9 mouse cellular contexts compared by ENCODE assay signal in genomic region chr2:32404663-32405062, GRCm38 (mm10). TPM values are rescaled to one million over a fixed set of nuclear protein-coding genes. Genes with fewer than 3 reads are reported as not detected.
A peak's percentile ranks its signal among the peaks of the same experiment; 100 is the strongest.
DNase-seq lines count a peak whose midpoint lies in the region; ATAC-seq and TF ChIP-seq lines count a peak whose summit lies in the region.
"Had no signal": no experiment of that assay in that cellular context is flagged by ENCODE, and none has a peak within 500 bp of the region (broad histone marks: within the 10 kb centered on the region; RNA-seq: fewer than 3 reads in every experiment).

No protein-coding gene starts in this region.

- no peak for ATAC-seq in neural tube, embryonic 11.5 days (ENCODE audit: insufficient read depth, low FRiP score, low TSS enrichment)
- ATAC-seq in stomach, postnatal 0 days (ENCODE audit: low FRiP score, low TSS enrichment) = no peak; the same call in 1 of the 2 replicates

- H3K9me3 ChIP-seq in neural tube, embryonic 11.5 days (ENCODE audit: control insufficient read depth, low read length) = no peaks in the 10 kb centered on the region
- H3K9me3 ChIP-seq in stomach, postnatal 0 days (ENCODE audit: control insufficient read depth, low read length) = no peaks in the 10 kb centered on the region

- no peak overlapping the region for H3K4me3 ChIP-seq in liver, adult 2 months (ENCODE audit: insufficient read depth, low read depth, low read length)
- H3K4me3 ChIP-seq in neural tube, embryonic 11.5 days (ENCODE audit: low read depth, low read length) = no peak overlapping the region
- H3K4me3 ChIP-seq in stomach, postnatal 0 days (ENCODE audit: low read depth, low read length) = no peak overlapping the region
- H3K4me3 ChIP-seq: erythroblast, embryonic 14.5 days had no signal

- H3K27ac ChIP-seq in liver, adult 2 months (replicated peaks; ENCODE audit: insufficient read depth, low read depth, low read length) = no peak overlapping the region
- no peak overlapping the region for H3K27ac ChIP-seq in neural tube, embryonic 11.5 days (ENCODE audit: low read depth, low read length)
- H3K27ac ChIP-seq in stomach, postnatal 0 days (replicated peaks) = no peak overlapping the region

- intact Hi-C loops in gastrocnemius, postnatal 36 days (cut with DNase I) = loop anchor here (1.0 to 5.0 kb wide), 3 partner anchors 47 to 160 kb away; no protein-coding TSS in a partner anchor

- TF ChIP-seq POLR2A in liver, adult 2 months (IDR thresholded peaks at IDR 0.05; ENCODE audit: extremely low read depth, insufficient read depth, low read length) = no peak

- H3K4me2 ChIP-seq in neural tube, embryonic 11.5 days (ENCODE audit: low read depth) = no peak overlapping the region
- no peak overlapping the region for H3K4me2 ChIP-seq in stomach, postnatal 0 days (replicated peaks; ENCODE audit: low read depth)

- peak; percentile 97 for DNase-seq in B cell, adult 2 months
- DNase-seq in adrenal gland, postnatal 10 days = peak; percentile 97
- DNase-seq in embryo, embryonic 11.5 days (ENCODE audit: low read depth, low spot score) = peak; percentile 96
- DNase-seq in gastrocnemius, postnatal 36 days = peak; percentile 89 to 93
- peak; percentile 98 for DNase-seq in kidney, adult 9 months
- peak; percentile 89 for DNase-seq in liver, adult 2 months (ENCODE audit: extremely low read depth, low read depth, low spot score)
- DNase-seq in neural tube, embryonic 11.5 days (ENCODE audit: low spot score) = peak; percentile 95
- peak; percentile 94 for DNase-seq in stomach, postnatal 0 days (ENCODE audit: low spot score)

- WGBS in liver, adult 2 months = 19% methylated on average over 2 of the region's 2 CpGs
- 37% methylated on average over 2 of the region's 2 CpGs for WGBS in neural tube, embryonic 11.5 days
- WGBS in stomach, postnatal 0 days = 21% methylated on average over 2 of the region's 2 CpGs

- peak; percentile 92 for TF ChIP-seq CTCF in liver, adult 2 months (IDR thresholded peaks at IDR 0.05; ENCODE audit: low read depth, low read length)
- TF ChIP-seq CTCF in stomach, postnatal 0 days (IDR thresholded peaks at IDR 0.05; ENCODE audit: low read depth) = peak; percentile 100

- H3K79me2 ChIP-seq in liver, adult 2 months (ENCODE audit: control insufficient read depth, insufficient read depth, low read length) = no peaks in the 10 kb centered on the region

- H3K9ac ChIP-seq in liver, adult 2 months (ENCODE audit: low read depth, low read length) = no peak overlapping the region
- no peak overlapping the region for H3K9ac ChIP-seq in neural tube, embryonic 11.5 days (ENCODE audit: low read length)
- no peak overlapping the region for H3K9ac ChIP-seq in stomach, postnatal 0 days (ENCODE audit: low read length)

- no peak for TF ChIP-seq EP300 in stomach, postnatal 0 days (optimal IDR thresholded peaks at IDR 0.05)

- peaks cover 15% of the 10 kb centered on the region for H3K4me1 ChIP-seq in liver, adult 2 months (ENCODE audit: control insufficient read depth, insufficient read depth, low read length)
- H3K4me1 ChIP-seq in neural tube, embryonic 11.5 days (ENCODE audit: control insufficient read depth, insufficient read depth, low read length) = no peaks in the 10 kb centered on the region
- no peaks in the 10 kb centered on the region for H3K4me1 ChIP-seq in stomach, postnatal 0 days (replicated peaks; ENCODE audit: control insufficient read depth, insufficient read depth)

- no peaks in the 10 kb centered on the region for H3K27me3 ChIP-seq in liver, adult 2 months (ENCODE audit: control insufficient read depth, insufficient read depth, low read length)
- no peaks in the 10 kb centered on the region for H3K27me3 ChIP-seq in neural tube, embryonic 11.5 days (ENCODE audit: control insufficient read depth, insufficient read depth, low read length)
- H3K27me3 ChIP-seq in stomach, postnatal 0 days (ENCODE audit: control insufficient read depth, insufficient read depth, low read length) = no peaks in the 10 kb centered on the region

- no peaks in the 10 kb centered on the region for H3K36me3 ChIP-seq in liver, adult 2 months (ENCODE audit: control insufficient read depth, insufficient read depth, low read length)
- H3K36me3 ChIP-seq in neural tube, embryonic 11.5 days (ENCODE audit: control insufficient read depth, insufficient read depth, low read length) = peaks cover 6% of the 10 kb centered on the region
- peaks cover 7% of the 10 kb centered on the region; the same call in 1 of the 2 replicates for H3K36me3 ChIP-seq in stomach, postnatal 0 days (ENCODE audit: control insufficient read depth, insufficient read depth, low read length)

RNA-seq across cellular contexts. Expression of gene Ptges2, which starts 9.0 kb away (rescaled TPM):
- total RNA-seq in adrenal gland, postnatal 10 days (2021) = 10 to 100 TPM; 91.7 to 98.5 TPM
- total RNA-seq in gastrocnemius, postnatal 36 days (2021) = 10 to 100 TPM; 41.3 to 45.0 TPM
- total RNA-seq in liver, adult 2 months (2014; rRNA removed) = 22.6 and 30.7 TPM in 2 replicates
- polyA plus RNA-seq in liver, adult 2 months (2012; rRNA removed) = 24.4 and 25.5 TPM in 2 replicates
- polyA plus RNA-seq in neural tube, embryonic 11.5 days (2014; fragmentation: Nextera tagmentation; extraction: Ambion mirVana) = 25.6 and 33.6 TPM in 2 replicates
- 31.6 and 33.0 TPM in 2 replicates for polyA plus RNA-seq in stomach, postnatal 0 days (2015; fragmentation: Nextera tagmentation; extraction: Ambion mirVana)

RNA-seq across cellular contexts. Expression of gene Lcn2, which starts 16.6 kb away (rescaled TPM):
- 10 to 100 TPM; 12.0 to 21.8 TPM for total RNA-seq in adrenal gland, postnatal 10 days (2021)
- total RNA-seq in gastrocnemius, postnatal 36 days (2021) = 1 to 10 TPM; 1.4 to 3.7 TPM
- total RNA-seq in liver, adult 2 months (2014; rRNA removed) = 2.1 and 10.0 TPM in 2 replicates
- polyA plus RNA-seq in liver, adult 2 months (2012; rRNA removed) = 29.3 and 45.5 TPM in 2 replicates
- 0.25 and 0.51 TPM in 2 replicates for polyA plus RNA-seq in neural tube, embryonic 11.5 days (2014; fragmentation: Nextera tagmentation; extraction: Ambion mirVana)
- polyA plus RNA-seq in stomach, postnatal 0 days (2015; fragmentation: Nextera tagmentation; extraction: Ambion mirVana) = 1.8 TPM in 2 replicates

RNA-seq across cellular contexts. Expression of gene 1110008P14Rik, which starts 22.9 kb away (rescaled TPM):
- 100 to 1,000 TPM; 143 to 149 TPM for total RNA-seq in adrenal gland, postnatal 10 days (2021)
- total RNA-seq in gastrocnemius, postnatal 36 days (2021) = 10 to 100 TPM; 36.4 to 44.0 TPM
- total RNA-seq in liver, adult 2 months (2014; rRNA removed) = 25.8 and 32.5 TPM in 2 replicates
- polyA plus RNA-seq in liver, adult 2 months (2012; rRNA removed) = 103 and 144 TPM in 2 replicates
- 59.8 and 65.6 TPM in 2 replicates for polyA plus RNA-seq in neural tube, embryonic 11.5 days (2014; fragmentation: Nextera tagmentation; extraction: Ambion mirVana)
- 85.0 and 90.1 TPM in 2 replicates for polyA plus RNA-seq in stomach, postnatal 0 days (2015; fragmentation: Nextera tagmentation; extraction: Ambion mirVana)

RNA-seq across cellular contexts. Expression of gene Naif1, which starts 45.6 kb away (rescaled TPM):
- 1 to 10 TPM; 3.6 to 3.7 TPM for total RNA-seq in adrenal gland, postnatal 10 days (2021)
- total RNA-seq in gastrocnemius, postnatal 36 days (2021) = 1 to 10 TPM; 1.8 to 1.9 TPM
- 0.67 and 0.83 TPM in 2 replicates for total RNA-seq in liver, adult 2 months (2014; rRNA removed)
- polyA plus RNA-seq in liver, adult 2 months (2012; rRNA removed) = 2.9 and 3.0 TPM in 2 replicates
- polyA plus RNA-seq in neural tube, embryonic 11.5 days (2014; fragmentation: Nextera tagmentation; extraction: Ambion mirVana) = 5.5 and 6.9 TPM in 2 replicates
- polyA plus RNA-seq in stomach, postnatal 0 days (2015; fragmentation: Nextera tagmentation; extraction: Ambion mirVana) = 2.5 and 2.6 TPM in 2 replicates

RNA-seq across cellular contexts. Expression of gene Slc25a25, which starts 46.6 kb away (rescaled TPM):
- total RNA-seq in adrenal gland, postnatal 10 days (2021) = 100 to 1,000 TPM in 1 of 2 experiments, 10 to 100 TPM in 1; 36.5 to 121 TPM
- 100 to 1,000 TPM in 1 of 2 experiments, 10 to 100 TPM in 1; 71.7 to 145 TPM for total RNA-seq in gastrocnemius, postnatal 36 days (2021)
- total RNA-seq in liver, adult 2 months (2014; rRNA removed) = 40.0 and 41.9 TPM in 2 replicates
- 57.9 and 124 TPM in 2 replicates for polyA plus RNA-seq in liver, adult 2 months (2012; rRNA removed)
- polyA plus RNA-seq in neural tube, embryonic 11.5 days (2014; fragmentation: Nextera tagmentation; extraction: Ambion mirVana) = 28.1 and 33.5 TPM in 2 replicates
- polyA plus RNA-seq in stomach, postnatal 0 days (2015; fragmentation: Nextera tagmentation; extraction: Ambion mirVana) = 11.1 and 11.5 TPM in 2 replicates
